Mouse (Mus musculus) forebrain, embryonic 13.5 days (tissue): ENCODE measurements around the gene Abcg5. TPM values are rescaled to one million over a fixed set of nuclear protein-coding genes. Genes with fewer than 3 reads are reported as not detected.

ENCODE experiments used
- ATAC-seq: fragments of 200-750 bp; cut with Nextera tagmentation; 2 replicates; pipeline ENCODE4 v1.8.0; 2017
- H3K27ac ChIP-seq: fragments of 300-500 bp; sonication (generic); 2 replicates; pipeline ENCODE4 v1.5.1; 2015; ENCODE audit warnings: inconsistent platforms, mild to moderate bottlenecking, moderate library complexity
- H3K27me3 ChIP-seq: fragments of 300-500 bp; sonication (generic); 2 replicates; pipeline ENCODE4 v1.6.1; 2015; ENCODE audit warnings: mild to moderate bottlenecking, inconsistent platforms
- H3K36me3 ChIP-seq: fragments of 300-500 bp; sonication (generic); 2 replicates; pipeline ENCODE4 v1.6.1; 2015; ENCODE audit warnings: mild to moderate bottlenecking, inconsistent platforms; ENCODE audit not compliant: poor library complexity, severe bottlenecking
- H3K4me1 ChIP-seq: fragments of 300-500 bp; sonication (generic); 2 replicates; pipeline ENCODE4 v1.6.1; 2015; ENCODE audit warnings: inconsistent platforms
- H3K4me2 ChIP-seq: fragments of 300-500 bp; sonication (generic); 2 replicates; pipeline ENCODE4 v1.6.1; 2015; ENCODE audit warnings: inconsistent platforms, mild to moderate bottlenecking, moderate library complexity
- H3K4me3 ChIP-seq: fragments of 300-500 bp; sonication (generic); 2 replicates; pipeline ENCODE4 v1.5.1; 2015; ENCODE audit warnings: mild to moderate bottlenecking, inconsistent platforms
- H3K9ac ChIP-seq: fragments of 300-500 bp; sonication (generic); 2 replicates; pipeline ENCODE4 v1.6.1; 2015; ENCODE audit warnings: mild to moderate bottlenecking, inconsistent platforms
- H3K9me3 ChIP-seq: fragments of 300-500 bp; sonication (generic); replicated peaks from 2 replicates; pipeline ENCODE4 v1.6.1; 2016; ENCODE audit warnings: inconsistent platforms
- WGBS: fragments of 180-500 bp; shearing (Covaris S2); methylation state at CpG from one replicate; pipeline ENCODE4 v1.1.7; 2015; 5-methylcytosine and 5-hydroxymethylcytosine counted together
- polyA plus RNA-seq: library from polyadenylated mRNA; unstranded; fragments of >200 nt; fragmentation: Nextera tagmentation; extraction: Ambion mirVana; gene quantifications from 2 replicates; pipeline ENCODE4 v1.2.1, GENCODE M21; 2015

The Abcg5 gene
- polyA plus RNA-seq, 1 experiment from 2014 or later: 4.1 TPM

GRCm38 (mm10) chr17:84713563-84714164 is 30.9 kb upstream of the Abcg5 start:
- Histone ChIP-seq H3K9me3 (no peaks in the 10 kb centered on the region), H3K4me2 (peak overlapping the region; percentile 14; the same call in 1 of the 2 replicates), H3K9ac (peak overlapping the region; percentile 40; the same call in 1 of the 2 replicates), H3K4me1 (peaks cover 50% of the 10 kb centered on the region), H3K4me3 (no peak overlapping the region), H3K27me3 (peaks cover 8% of the 10 kb centered on the region), H3K36me3 (peaks cover 16% of the 10 kb centered on the region; the same call in 1 of the 2 replicates), H3K27ac (no peak overlapping the region; the same call in 1 of the 2 replicates)
- 42% methylated on average over 18 of the region's 18 CpGs for WGBS
- ATAC-seq: peak; percentile 53; the same call in 1 of the 2 replicates

DNA sequence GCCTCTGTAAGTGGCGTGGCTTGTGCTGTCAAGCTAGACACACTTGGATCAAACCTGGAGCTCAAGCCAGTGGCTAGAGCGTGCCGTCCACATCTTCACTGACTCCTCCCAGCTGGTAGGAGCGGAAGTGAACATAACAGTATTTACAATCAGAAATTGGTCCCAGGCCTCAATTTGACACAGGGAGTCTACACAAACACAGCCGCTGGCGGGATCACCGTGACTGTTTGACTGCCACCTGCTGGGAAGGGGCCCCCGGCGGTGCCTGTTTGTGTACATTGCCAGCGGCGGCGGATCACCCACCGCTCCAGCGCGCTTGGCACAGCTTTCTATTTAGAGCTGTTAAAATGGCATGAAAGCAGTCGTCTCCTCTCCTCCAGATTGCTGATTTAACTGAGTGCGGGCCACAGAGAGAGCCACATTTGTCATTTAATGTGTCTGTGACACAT is 26.6 kb upstream of the Abcg5 start:
- no peak overlapping the region for H3K9ac ChIP-seq
- H3K4me2 ChIP-seq: peak overlapping the region; percentile 36
- H3K4me3 ChIP-seq: no peak overlapping the region
- ATAC-seq: peak; percentile 54
- H3K4me1 ChIP-seq: peaks cover 34% of the 10 kb centered on the region
- peak overlapping the region; percentile 59 for H3K27ac ChIP-seq
- H3K36me3 ChIP-seq: peaks cover 32% of the 10 kb centered on the region; the same call in 1 of the 2 replicates
- no peaks in the 10 kb centered on the region for H3K9me3 ChIP-seq
- peaks cover 17% of the 10 kb centered on the region for H3K27me3 ChIP-seq
- WGBS: 23% methylated on average over 17 of the region's 17 CpGs

GRCm38 (mm10) chr17:84708818-84709217 is 26.0 kb upstream of the Abcg5 start:
- 0 out of 2 replicates have a peak, but pooled peaks have one; percentile 14 for ATAC-seq
- Histone ChIP-seq H3K27me3 (peaks cover 17% of the 10 kb centered on the region), H3K36me3 (peaks cover 35% of the 10 kb centered on the region; the same call in 1 of the 2 replicates), H3K4me1 (peaks cover 30% of the 10 kb centered on the region), H3K4me3 (no peak overlapping the region), H3K9me3 (no peaks in the 10 kb centered on the region), H3K4me2 (peak overlapping the region; percentile 36; the same call in 1 of the 2 replicates), H3K27ac (no peak overlapping the region), H3K9ac (no peak overlapping the region)
- WGBS: 72% methylated on average over 7 of the region's 7 CpGs

DNA sequence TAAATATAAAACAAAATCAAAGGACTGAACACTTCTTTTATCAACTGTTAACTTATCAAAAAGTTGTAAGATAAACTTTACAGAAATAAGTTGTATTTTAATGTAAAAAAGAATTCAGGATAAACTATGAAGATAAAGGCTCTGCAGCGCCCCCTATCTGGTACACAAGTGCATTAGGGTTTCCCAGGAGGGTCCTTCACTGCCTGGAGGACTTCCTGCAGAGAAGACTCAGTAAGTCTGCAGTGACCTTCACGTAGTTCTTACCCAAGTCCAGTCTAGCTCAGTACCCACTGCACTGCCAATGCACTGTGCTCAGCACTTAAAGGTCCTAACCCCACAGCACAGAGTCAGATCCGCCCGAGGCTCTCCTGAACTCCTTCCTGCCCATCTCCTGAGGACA is 24.6 kb upstream of the Abcg5 start:
- ATAC-seq: no peak
- H3K9me3 ChIP-seq: no peaks in the 10 kb centered on the region
- H3K4me1 ChIP-seq: peaks cover 32% of the 10 kb centered on the region
- H3K9ac ChIP-seq: no peak overlapping the region
- H3K4me3 ChIP-seq: no peak overlapping the region
- H3K36me3 ChIP-seq: peaks cover 31% of the 10 kb centered on the region; the same call in 1 of the 2 replicates
- 71% methylated on average over 4 of the region's 4 CpGs for WGBS
- H3K4me2 ChIP-seq: no peak overlapping the region
- H3K27ac ChIP-seq: no peak overlapping the region
- peaks cover 17% of the 10 kb centered on the region for H3K27me3 ChIP-seq

- Histone ChIP-seq H3K4me1 (0 out of 2 replicates have a peak, but pooled peaks cover 6% of the 10 kb centered on the region), H3K27me3 (peaks cover 15% of the 10 kb centered on the region), H3K27ac (no peak overlapping the region), H3K36me3 (no peaks in the 10 kb centered on the region), H3K9ac (no peak overlapping the region), H3K4me2 (no peak overlapping the region), H3K4me3 (no peak overlapping the region), H3K9me3 (no peaks in the 10 kb centered on the region)
- 21% methylated on average over 5 of the region's 5 CpGs for WGBS
- peak; percentile 70 for ATAC-seq
These were observed 15.9 kb upstream of the Abcg5 start for GRCm38 (mm10) chr17:84698727-84699126.

DNA sequence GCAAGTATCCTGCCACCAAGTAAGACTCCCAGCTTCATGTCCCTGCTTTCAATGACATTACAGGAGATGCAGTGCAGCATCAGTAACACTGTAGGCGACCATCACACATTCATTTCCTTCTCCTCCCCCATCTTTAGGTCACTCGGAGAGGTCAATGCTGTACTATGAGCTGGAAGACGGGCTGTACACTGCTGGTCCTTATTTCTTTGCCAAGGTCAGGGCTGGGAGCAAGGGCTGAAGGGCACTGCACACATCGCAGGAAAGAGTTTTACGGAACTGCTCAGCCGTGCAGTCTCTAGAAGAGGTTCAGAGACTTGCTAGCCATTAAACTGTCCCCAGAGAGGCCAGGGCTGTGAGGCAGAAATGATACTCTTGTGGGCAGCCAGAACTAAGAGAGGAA is 13.7 kb upstream of the Abcg5 start:
- no peaks in the 10 kb centered on the region for H3K4me1 ChIP-seq
- H3K9ac ChIP-seq: no peak overlapping the region
- H3K4me2 ChIP-seq: no peak overlapping the region
- H3K36me3 ChIP-seq: no peaks in the 10 kb centered on the region
- no peaks in the 10 kb centered on the region for H3K9me3 ChIP-seq
- H3K4me3 ChIP-seq: no peak overlapping the region
- no peak for ATAC-seq
- H3K27me3 ChIP-seq: peaks cover 15% of the 10 kb centered on the region
- H3K27ac ChIP-seq: no peak overlapping the region
- 71% methylated on average over 6 of the region's 6 CpGs for WGBS

- WGBS: 93% methylated on average over 2 of the region's 2 CpGs
- Histone ChIP-seq H3K4me1 (no peaks in the 10 kb centered on the region), H3K36me3 (no peaks in the 10 kb centered on the region), H3K9ac (no peak overlapping the region), H3K4me2 (no peak overlapping the region), H3K27me3 (peaks cover 15% of the 10 kb centered on the region), H3K4me3 (no peak overlapping the region), H3K27ac (no peak overlapping the region), H3K9me3 (no peaks in the 10 kb centered on the region)
- no peak for ATAC-seq
These were observed 10.9 kb upstream of the Abcg5 start for GRCm38 (mm10) chr17:84693741-84694140.

- H3K4me3 ChIP-seq: no peak overlapping the region
- no peak overlapping the region for H3K9ac ChIP-seq
- no peaks in the 10 kb centered on the region for H3K27me3 ChIP-seq
- no peaks in the 10 kb centered on the region for H3K36me3 ChIP-seq
- no peaks in the 10 kb centered on the region for H3K4me1 ChIP-seq
- no peak for ATAC-seq
- WGBS: 93% methylated on average over 5 of the region's 5 CpGs
- no peak overlapping the region for H3K4me2 ChIP-seq
- H3K9me3 ChIP-seq: no peaks in the 10 kb centered on the region
- no peak overlapping the region; the same call in 1 of the 2 replicates for H3K27ac ChIP-seq
These were observed 7.3 kb upstream of the Abcg5 start for GRCm38 (mm10) chr17:84690111-84690510.

GRCm38 (mm10) chr17:84689316-84689715 is 6.5 kb upstream of the Abcg5 start:
- H3K4me1 ChIP-seq: no peaks in the 10 kb centered on the region
- no peaks in the 10 kb centered on the region for H3K27me3 ChIP-seq
- H3K36me3 ChIP-seq: no peaks in the 10 kb centered on the region
- no peaks in the 10 kb centered on the region for H3K9me3 ChIP-seq
- H3K9ac ChIP-seq: no peak overlapping the region
- ATAC-seq: no peak
- no peak overlapping the region for H3K4me3 ChIP-seq
- WGBS: 89% methylated on average over 5 of the region's 5 CpGs
- H3K27ac ChIP-seq: no peak overlapping the region
- no peak overlapping the region for H3K4me2 ChIP-seq

- Histone ChIP-seq H3K9ac (no peak overlapping the region), H3K4me2 (no peak overlapping the region), H3K36me3 (no peaks in the 10 kb centered on the region), H3K4me3 (no peak overlapping the region), H3K4me1 (no peaks in the 10 kb centered on the region), H3K9me3 (no peaks in the 10 kb centered on the region), H3K27ac (no peak overlapping the region), H3K27me3 (no peaks in the 10 kb centered on the region)
- ATAC-seq: no peak
- WGBS: 91% methylated on average over 11 of the region's 11 CpGs
These were observed 6.0 kb upstream of the Abcg5 start for GRCm38 (mm10) chr17:84688834-84689233.

DNA sequence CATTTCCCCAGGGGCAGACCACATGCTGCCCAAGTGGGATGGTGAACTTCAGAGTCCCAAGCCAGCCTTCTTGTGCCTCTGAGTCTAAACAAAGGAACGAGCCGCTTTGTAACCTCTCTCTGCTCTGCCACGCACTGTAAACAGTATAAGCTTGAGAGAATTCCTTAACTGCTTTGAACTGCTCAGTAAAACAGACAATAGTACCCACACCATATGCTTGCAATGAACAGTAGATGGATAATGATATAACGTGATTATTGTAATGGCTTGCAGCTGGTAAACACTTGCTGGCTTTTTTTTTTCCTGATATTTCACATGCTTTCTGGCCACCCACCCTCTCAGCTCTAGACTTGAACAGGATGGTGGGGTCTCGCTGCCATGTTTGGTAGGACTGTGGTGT is 5.2 kb upstream of the Abcg5 start:
- H3K27ac ChIP-seq: no peak overlapping the region
- no peak overlapping the region for H3K4me3 ChIP-seq
- H3K36me3 ChIP-seq: no peaks in the 10 kb centered on the region
- ATAC-seq: no peak
- H3K4me1 ChIP-seq: no peaks in the 10 kb centered on the region
- no peaks in the 10 kb centered on the region for H3K27me3 ChIP-seq
- no peak overlapping the region for H3K9ac ChIP-seq
- no peaks in the 10 kb centered on the region for H3K9me3 ChIP-seq
- no peak overlapping the region for H3K4me2 ChIP-seq
- 76% methylated on average over 5 of the region's 5 CpGs for WGBS

DNA sequence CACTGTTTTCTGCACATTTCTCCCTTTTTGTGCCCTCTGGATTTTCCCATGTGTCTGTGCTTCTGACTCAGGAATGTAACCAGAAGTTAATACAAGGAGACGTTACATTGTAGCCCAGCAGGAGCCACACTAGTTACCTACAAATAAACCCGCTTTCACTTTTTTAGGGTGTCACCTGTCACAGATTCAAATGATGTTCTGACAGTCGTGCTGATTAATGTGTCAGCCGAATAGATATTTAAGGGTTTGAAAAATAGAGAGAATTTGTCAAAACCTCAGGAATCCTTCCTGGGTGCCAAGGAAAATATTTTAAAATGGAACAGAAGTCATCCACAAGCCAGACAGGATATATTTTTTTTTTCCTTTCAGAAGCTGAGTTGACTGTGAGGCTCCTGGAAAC is 2.5 kb upstream of the Abcg5 start:
- 81% methylated on average over 4 of the region's 4 CpGs for WGBS
- no peaks in the 10 kb centered on the region for H3K9me3 ChIP-seq
- H3K27me3 ChIP-seq: no peaks in the 10 kb centered on the region
- H3K27ac ChIP-seq: no peak overlapping the region
- no peak for ATAC-seq
- no peaks in the 10 kb centered on the region for H3K36me3 ChIP-seq
- H3K4me2 ChIP-seq: no peak overlapping the region
- H3K9ac ChIP-seq: no peak overlapping the region
- H3K4me1 ChIP-seq: no peaks in the 10 kb centered on the region
- H3K4me3 ChIP-seq: no peak overlapping the region

DNA sequence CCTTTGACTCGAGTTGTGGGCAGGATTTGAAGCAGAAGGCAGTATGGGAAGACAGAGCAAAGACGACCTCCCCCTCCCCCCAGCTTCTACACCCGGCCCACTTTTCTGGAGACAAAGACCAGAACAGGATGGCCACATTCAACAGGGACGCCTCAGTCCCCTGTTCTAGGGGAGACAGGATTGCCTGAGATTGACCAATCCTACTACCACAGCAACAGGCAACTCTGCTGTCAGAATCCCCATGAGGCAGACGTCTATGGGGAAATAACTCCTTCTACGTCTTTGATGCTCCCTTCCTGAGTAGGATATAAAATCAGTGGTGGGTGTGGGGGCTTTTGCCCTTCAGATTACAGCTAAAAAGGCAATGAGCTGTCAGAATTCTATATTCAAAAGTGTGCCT is 1.5 kb upstream of the Abcg5 start:
- WGBS: 53% methylated on average over 6 of the region's 6 CpGs
- Histone ChIP-seq H3K4me2 (no peak overlapping the region), H3K27ac (no peak overlapping the region), H3K9ac (no peak overlapping the region), H3K4me1 (no peaks in the 10 kb centered on the region), H3K9me3 (no peaks in the 10 kb centered on the region), H3K36me3 (no peaks in the 10 kb centered on the region), H3K27me3 (no peaks in the 10 kb centered on the region), H3K4me3 (no peak overlapping the region)
- ATAC-seq: no peak
